Mouse (Mus musculus) 416B (cell line): ENCODE measurements around the gene Pik3cd.
A peak's percentile ranks its signal among the peaks of the same experiment; 100 is the strongest.
"Not testable (repeated sequence)": the region's sequence is repeated elsewhere in the genome, so short reads cannot be mapped to it uniquely, and the experiment has no call there.

ENCODE experiments used
- DNase-seq: peaks from one replicate; pipeline ENCODE4 v3.0.0; 2011; ENCODE audit warnings: low read depth

Gene Pik3cd

GRCm38 (mm10) chr4:149650493-149651193 is 51.7 kb downstream of the Pik3cd start:
- peak; percentile 74 for DNase-seq

GRCm38 (mm10) chr4:149648031-149648805 is 54.2 kb downstream of the Pik3cd start:
- peak; percentile 73 for DNase-seq

GRCm38 (mm10) chr4:149645761-149646160 is 56.6 kb downstream of the Pik3cd start:
- no peak for DNase-seq

- DNase-seq = no peak
Observed at GRCm38 (mm10) chr4:149641956-149642355, 60.4 kb downstream of the Pik3cd start.

GRCm38 (mm10) chr4:149641400-149641799 is 61.0 kb downstream of the Pik3cd start:
- no peak for DNase-seq

GRCm38 (mm10) chr4:149640831-149641230 is 61.5 kb downstream of the Pik3cd start:
- DNase-seq = no peak

- no peak for DNase-seq
Observed at GRCm38 (mm10) chr4:149637942-149638341, 64.4 kb downstream of the Pik3cd start.

- no peak for DNase-seq
Observed at GRCm38 (mm10) chr4:149635915-149636415, 66.4 kb downstream of the Pik3cd start.

GRCm38 (mm10) chr4:149634966-149635365 is 67.4 kb downstream of the Pik3cd start:
- no peak for DNase-seq

- DNase-seq = no peak
Observed at GRCm38 (mm10) chr4:149634157-149634556, 68.2 kb downstream of the Pik3cd start.

- DNase-seq = peak; percentile 57
Observed at GRCm38 (mm10) chr4:149632670-149633307, 69.6 kb downstream of the Pik3cd start.

GRCm38 (mm10) chr4:149628810-149629209 is 73.6 kb downstream of the Pik3cd start:
- DNase-seq = no peak

GRCm38 (mm10) chr4:149628372-149628771 is 74.0 kb downstream of the Pik3cd start:
- DNase-seq = peak; percentile 52

GRCm38 (mm10) chr4:149626809-149627208 is 75.6 kb downstream of the Pik3cd start:
- DNase-seq = no peak

GRCm38 (mm10) chr4:149623711-149624110 is 78.7 kb downstream of the Pik3cd start:
- no peak for DNase-seq

- DNase-seq = no peak
Observed at GRCm38 (mm10) chr4:149621286-149621685, 81.1 kb downstream of the Pik3cd start.

- DNase-seq = no peak
Observed at GRCm38 (mm10) chr4:149619988-149620387, 82.4 kb downstream of the Pik3cd start.

- not testable (repeated sequence) for DNase-seq
Observed at GRCm38 (mm10) chr4:149616999-149617398, 85.4 kb downstream of the Pik3cd start.

GRCm38 (mm10) chr4:149614869-149615268 is 87.5 kb downstream of the Pik3cd start:
- DNase-seq = no peak

GRCm38 (mm10) chr4:149613497-149613896 is 88.9 kb downstream of the Pik3cd start:
- not testable (repeated sequence) for DNase-seq

- peak; percentile 60 for DNase-seq
Observed at GRCm38 (mm10) chr4:149611376-149612044, 90.9 kb downstream of the Pik3cd start.
